Mouse (Mus musculus): ENCODE results near the gene Wdr24.
A peak's percentile ranks its signal among the peaks of the same experiment; 100 is the strongest.
"Not testable (repeated sequence)": the region's sequence is repeated elsewhere in the genome, so short reads cannot be mapped to it uniquely, and the experiment has no call there.

The Wdr24 gene

DNA sequence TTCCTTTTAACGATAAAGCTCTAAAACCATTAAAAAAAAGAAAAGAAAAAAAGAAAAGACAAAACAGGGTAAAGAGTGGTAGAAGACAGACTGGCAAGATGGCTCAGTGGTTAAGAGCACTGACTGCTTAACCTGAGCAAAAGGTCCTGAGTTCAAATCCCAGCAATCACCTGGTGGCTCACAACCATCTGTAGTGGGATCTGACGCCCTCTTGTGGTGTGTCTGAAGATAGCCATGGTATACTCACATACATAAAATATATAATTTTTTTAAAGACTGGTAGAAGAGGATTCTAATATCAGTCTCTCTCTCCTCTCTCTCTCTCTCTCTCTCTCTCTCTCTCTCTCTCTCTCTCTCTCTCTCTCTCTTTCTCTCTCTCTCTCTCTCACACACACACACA lies 16.0 kb upstream of the Wdr24 start:
- DNase-seq (ENCODE audit: low spot score): not testable (repeated sequence)

DNA sequence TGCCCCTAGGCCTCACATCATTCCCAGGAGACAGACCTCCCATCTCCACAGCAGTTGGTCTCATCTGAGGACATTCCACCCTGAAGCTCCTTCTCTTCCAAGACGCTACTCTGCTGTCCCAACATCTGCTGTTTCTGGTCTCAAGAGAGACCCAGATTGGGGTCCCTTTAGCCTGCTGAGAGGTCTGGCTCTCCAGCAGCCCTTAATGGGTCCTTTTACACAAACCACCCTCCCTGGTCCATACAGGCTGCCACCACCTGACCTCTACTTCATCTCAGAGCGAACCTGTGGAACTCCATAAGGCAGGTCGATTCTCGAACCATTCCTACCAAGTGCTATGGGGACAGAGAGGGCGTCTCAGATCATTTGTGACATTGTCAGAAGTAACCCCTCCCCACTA lies 15.4 kb upstream of the Wdr24 start:
- DNase-seq (ENCODE audit: low spot score): peak; percentile 32

DNA sequence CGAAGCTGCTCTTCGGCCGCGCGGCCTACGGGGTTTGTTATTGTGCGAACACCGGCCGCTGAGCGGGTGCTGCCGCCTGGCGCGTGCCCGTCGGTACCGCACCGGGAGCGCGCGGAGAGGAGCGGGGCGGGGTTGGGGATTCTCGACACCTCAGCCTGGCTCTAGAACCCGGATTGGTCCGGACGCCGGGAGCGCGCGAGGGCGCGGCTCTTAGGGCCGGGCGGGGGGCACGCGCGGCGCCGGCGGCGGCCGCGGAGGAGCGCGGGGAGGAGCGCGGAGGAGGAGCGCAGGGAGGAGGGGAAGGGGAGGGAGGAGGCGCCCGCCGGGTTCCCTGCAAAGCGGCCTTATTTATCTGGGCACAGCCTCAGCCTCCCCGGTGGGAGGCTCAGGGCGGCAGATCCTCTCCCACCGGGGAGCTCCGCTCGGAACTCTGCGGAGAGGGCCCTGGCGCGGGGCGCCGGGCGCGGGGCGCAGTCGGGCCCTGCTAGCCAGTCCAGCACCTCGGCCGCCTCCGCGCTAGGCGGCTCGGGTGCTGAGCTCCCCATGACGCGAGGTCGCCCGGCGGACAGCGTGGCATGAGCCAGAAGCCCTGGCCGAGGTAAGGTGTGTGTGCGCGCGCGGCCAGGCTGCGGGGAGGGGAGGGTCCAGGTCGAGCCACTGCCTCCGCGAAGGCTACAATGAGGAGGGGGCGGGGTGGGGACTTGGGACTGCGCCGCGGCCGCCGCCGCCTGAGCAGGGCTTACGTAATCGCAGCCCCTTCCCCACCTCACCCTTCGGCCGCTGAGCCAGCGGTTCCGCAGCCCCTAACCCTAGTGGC lies 14.4 kb upstream of the Wdr24 start, which contains the start of gene Fbxl16:
Gene Fbxl16, plus strand, starts transcription at position 297 of the 817 bp plus-strand sequence.
- DNase-seq (ENCODE audit: low spot score): peak; percentile 91

DNA sequence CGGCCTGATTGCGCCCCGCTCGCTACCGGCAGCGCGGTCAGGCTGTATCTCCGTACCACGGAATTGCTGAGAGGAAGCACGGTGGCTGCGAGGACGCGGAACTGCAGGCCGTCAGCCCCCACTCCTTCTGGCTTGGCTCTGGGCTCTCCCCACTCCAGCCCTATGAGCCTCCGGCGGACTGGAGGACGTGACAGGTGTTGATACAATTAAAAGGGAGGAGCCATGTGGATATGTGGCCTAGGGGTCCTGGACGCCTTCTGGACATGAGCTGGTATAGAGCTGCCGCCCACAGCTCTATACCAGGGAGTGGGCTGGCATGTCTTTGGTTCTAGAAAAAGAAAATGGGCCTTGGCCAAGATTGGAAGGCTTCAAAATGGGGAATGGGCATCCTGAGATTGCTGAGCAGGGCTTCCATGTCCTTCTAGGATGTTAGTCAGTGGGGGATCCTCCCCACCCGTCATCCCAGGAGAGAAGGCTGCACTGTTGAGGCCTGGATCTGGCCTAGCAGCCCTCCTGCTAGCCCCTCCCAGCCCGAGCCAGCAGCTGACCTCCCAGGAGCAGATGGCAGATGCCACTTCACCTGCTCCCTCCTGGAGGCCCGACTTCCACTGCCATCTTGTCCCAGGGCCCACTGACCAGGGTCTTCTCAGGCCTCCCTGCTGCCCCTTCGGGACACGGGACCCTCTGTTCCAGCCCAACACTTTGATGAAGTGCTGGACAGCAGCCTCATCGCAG lies 13.7 kb upstream of the Wdr24 start:
- DNase-seq (ENCODE audit: low spot score): no peak

DNA sequence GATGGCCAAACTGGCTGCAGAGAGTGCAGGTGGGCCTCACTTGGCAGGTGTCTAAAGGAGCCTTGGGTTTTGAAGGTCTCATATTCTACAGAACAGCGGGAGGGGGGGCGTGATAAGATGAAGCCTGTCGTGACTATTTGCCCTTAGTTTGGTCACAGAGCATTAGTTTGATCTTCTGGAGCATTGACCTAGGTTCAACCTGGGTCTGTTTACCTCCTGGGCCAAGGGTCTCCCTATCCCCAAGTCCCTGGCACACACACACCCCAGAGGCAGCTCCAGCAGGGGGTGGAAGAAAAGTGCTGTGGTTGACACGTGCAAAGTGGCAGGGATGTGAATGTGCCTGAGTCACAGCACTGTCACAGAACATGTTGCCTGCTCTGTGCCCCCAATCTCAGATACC lies 12.5 kb upstream of the Wdr24 start:
- no peak for DNase-seq (ENCODE audit: low spot score)

DNA sequence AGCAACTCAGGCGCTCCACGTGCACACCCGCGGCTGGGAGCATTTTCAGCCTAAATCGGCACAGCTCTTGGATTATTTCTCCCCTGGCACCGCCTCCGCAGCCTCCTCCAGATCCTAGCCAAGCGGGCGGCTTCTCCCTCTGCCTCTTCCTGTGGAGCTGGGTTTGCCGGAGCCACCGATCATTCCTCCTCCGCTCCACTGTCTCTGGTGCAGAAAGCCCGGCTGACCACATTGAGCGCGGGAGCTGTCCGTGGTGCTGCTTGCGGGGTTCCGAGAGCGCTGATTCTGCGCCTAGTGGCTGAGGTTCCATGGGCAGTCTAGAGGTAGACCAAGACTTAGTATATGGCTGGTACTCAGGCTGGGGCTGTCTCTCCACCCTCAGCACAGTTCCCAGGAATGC lies 10.0 kb upstream of the Wdr24 start:
- DNase-seq (ENCODE audit: low spot score): peak; percentile 90

DNA sequence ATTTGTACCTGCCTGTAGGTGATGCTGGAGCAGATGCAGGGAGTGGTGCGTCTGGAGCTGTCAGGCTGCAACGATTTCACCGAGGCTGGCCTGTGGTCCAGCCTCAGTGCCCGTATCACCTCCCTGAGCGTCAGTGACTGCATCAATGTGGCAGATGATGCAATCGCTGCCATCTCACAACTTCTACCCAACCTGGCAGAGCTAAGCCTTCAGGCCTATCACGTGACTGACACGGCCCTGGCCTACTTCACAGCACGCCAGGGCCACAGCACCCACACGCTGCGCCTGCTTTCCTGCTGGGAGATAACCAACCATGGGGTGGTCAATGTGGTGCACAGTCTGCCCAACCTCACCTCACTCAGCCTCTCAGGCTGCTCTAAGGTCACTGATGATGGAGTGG lies 5.8 kb upstream of the Wdr24 start:
- DNase-seq (ENCODE audit: low spot score): no peak

DNA sequence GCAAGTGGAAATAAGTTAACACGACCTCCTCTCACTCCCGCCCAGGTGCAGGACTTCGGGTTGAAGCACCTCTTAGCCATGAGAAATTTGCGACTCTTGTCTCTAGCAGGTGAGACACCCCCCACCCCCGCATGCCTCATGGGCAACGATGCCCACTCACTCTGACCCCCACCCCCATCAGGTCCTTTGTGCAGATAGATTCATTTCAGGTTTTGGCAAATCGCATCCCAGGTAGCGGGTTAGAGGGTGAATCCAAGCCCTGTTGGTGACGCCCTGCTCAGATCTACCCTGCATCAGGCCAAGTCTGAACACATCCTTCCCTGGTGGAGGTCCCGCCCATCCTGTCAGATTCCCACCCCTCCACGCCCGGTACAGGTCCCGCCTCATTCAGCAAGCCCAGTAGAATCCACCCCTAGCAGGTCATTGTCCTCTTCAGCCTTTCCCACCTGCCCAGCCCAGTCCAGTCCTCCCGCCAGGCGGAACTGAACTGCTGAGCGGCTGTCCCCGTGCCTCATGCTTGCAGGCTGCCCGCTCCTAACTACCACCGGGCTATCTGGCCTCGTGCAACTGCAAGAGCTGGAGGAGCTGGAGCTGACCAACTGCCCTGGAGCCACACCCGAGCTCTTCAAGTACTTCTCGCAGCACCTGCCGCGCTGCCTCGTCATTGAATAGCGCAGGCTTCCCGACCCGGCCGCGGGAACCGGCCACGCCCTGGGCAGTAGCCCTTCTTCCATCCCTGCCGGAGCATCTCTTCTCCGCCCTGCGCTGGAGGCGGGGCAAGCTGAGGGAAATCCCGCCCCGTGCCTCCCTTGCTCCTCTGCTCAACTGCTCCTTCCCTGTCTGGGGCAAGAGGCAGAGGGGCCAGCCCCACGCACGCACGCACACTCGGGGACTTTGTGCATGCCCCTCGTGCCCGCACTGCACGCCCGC lies 4.3 kb upstream of the Wdr24 start:
- peak; percentile 22 for DNase-seq (ENCODE audit: low spot score)

DNA sequence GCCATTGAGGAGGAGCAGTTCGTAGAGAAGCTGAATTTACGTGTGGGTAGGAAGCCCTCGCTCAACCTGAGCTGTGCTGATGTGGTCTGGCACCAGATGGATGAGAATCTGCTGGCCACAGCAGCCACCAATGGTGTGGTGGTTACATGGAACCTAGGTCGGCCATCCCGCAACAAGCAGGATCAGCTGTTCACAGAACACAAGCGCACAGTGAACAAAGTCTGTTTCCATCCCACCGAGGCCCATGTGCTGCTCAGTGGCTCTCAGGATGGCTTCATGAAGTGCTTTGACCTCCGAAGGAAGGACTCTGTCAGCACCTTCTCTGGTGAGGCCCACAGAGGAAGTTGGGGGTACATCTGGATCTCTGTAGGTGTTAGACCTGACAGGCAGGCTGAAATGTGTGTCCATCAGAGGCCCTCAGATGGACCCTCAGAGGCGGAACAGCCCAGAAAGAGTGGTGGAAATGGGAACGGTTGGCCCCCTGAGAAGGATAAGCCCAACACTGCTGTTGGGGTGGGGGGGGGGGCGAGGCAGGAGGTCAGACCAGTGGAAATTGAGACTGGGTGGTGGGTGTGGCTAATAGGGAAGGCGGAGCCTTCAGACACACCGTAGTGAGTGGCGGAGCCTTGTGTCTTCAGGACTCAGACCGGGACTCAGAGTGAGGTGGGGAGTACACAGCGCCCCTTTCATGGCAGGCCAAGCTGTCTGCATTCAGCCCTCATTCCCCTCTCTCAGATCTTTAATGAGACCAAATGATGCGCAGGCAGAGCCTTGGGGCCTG lies 1.1 kb downstream of the Wdr24 start:
- no peak for DNase-seq (ENCODE audit: low spot score)

DNA sequence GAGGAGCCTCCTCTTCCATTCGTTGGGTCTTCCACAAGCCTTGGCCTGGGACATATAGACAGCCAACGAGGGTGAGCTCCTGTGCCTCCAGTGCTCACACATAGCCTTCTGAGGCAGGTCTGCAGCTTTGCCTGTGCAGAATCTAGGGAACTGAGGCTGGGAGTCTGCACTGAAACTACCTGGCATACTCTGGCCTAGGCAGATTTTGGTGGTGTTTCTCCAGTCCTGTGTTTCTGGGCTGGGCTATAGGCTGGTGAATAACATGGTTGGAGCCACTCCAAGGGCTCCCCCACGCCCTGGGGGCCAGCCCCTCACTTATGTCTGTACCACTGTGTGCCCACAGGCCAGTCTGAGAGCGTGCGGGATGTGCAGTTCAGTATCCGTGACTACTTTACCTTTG lies 1.9 kb downstream of the Wdr24 start:
- DNase-seq (ENCODE audit: low spot score): no peak

DNA sequence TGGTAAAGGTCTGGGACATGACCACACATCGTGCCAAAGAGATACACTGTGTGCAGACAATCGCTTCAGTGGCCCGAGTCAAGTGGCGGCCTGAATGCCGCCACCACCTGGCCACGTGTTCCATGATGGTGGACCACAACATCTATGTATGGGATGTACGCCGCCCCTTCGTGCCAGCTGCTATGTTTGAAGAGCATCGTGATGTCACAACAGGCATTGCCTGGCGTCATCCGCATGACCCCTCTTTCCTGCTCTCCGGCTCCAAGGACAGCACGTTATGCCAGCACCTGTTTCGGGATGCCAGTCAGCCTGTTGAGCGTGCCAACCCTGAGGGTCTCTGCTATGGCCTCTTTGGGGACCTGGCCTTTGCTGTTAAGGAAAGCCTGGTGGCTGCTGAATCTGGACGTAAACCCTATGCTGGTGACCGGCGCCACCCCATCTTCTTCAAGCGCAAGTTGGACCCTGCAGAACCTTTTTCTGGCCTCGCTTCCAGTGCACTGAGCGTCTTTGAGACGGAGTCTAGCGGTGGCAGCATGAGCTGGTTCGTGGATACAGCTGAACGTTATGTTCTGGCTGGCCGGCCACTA lies 2.6 kb downstream of the Wdr24 start:
- no peak for DNase-seq (ENCODE audit: low spot score)

DNA sequence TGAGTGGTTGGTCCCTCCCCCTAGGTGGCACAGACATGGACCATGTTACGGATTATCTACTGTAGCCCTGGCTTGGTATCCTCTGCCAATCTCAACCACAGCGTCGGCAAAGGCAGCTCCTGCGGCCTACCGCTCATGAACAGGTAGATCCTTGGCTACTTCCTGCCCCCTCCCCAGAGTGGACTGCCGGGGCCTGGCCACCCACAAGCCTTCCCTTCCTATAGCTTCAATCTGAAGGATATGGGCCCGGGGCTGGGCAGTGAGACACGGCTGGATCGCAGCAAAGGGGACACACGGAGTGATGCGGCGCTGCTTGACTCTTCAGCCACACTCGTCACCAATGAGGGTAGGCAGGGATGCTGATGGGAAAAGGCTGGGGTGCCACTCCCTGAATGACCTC lies 3.6 kb downstream of the Wdr24 start:
- no peak for DNase-seq (ENCODE audit: low spot score)

DNA sequence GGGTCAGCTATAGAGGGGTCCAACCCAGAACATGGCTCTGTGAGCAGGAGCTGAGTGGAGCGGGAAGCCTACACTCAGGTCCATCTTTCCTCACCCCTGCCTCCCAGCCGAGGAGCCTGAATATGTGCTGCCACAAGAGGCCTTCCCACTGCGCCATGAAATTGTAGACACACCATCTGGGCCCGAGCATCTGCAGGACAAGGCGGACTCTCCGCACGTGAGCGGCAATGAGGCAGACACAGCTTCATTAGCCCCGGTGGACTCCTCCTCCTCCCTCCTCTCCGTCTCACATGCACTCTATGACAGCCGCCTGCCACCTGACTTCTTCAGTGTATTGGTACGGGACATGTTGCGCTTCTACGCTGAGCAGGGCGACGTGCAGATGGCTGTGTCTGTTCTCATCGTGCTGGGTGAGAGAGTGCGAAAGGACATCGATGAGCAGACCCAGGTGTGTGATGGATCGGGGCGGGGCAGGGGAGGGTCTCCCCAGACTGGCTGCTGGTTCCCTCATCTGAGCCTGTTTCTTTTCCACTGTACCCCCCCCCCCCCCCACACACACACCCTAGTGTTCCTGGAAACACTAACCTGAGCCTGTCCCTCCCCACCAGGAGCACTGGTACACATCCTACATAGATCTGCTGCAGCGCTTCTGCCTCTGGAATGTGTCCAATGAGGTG lies 4.3 kb downstream of the Wdr24 start:
- no peak for DNase-seq (ENCODE audit: low spot score)

DNA sequence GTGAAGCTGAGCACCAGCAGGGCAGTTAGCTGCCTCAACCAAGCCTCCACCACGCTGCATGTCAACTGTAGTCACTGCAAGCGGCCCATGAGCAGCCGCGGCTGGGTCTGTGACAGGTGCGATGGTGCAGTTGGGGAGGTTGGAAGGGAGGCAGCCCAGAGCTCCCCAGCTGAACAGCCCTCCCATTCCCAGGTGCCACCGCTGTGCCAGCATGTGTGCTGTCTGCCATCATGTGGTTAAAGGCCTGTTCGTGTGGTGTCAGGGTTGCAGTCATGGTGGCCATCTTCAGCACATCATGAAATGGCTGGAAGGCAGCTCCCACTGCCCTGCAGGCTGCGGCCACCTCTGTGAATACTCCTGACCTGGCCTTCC lies 4.8 kb downstream of the Wdr24 start:
- no peak for DNase-seq (ENCODE audit: low spot score)

DNA sequence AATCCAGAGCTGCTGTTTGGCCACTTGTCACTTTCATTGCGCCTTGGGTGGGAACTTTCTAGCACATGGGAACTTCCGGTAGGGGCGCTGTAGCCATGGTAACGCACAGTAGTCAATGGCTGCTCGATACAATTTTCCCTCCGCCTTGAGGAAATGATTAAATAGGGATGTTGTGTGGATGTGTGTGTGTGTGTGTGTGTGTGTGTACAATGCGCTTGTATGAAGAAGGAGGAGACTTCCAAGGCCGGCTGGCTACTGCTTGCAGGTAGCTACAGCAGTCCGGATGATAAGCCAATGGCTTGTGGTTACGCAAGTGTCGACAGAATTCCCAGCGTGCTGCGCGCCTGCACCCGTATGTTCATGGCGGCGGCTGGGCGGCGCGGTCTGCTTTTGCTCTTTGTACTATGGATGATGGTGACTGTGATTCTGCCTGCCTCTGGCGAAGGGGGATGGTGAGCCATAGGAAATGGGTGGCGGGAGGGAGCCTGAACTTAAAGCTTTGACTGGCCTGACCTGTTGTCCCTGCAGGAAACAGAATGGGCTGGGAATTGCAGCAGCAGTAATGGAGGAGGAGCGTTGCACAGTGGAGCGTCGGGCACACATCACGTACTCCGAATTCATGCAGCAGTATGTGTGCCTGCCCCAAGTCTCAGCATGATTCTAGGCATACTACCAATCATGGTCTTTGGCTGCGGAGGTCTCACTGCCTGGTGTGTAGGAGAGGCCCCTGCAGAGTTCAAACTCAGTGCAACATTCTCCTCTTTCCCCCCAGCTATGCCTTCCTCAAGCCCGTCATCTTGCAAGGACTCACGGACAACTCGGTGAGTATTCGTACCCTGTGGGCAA lies 5.5 kb downstream of the Wdr24 start, which contains the start of gene Jmjd8:
Gene Jmjd8, plus strand, starts transcription at position 156 of the 846 bp plus-strand sequence.
- DNase-seq (ENCODE audit: low spot score): peak; percentile 85

DNA sequence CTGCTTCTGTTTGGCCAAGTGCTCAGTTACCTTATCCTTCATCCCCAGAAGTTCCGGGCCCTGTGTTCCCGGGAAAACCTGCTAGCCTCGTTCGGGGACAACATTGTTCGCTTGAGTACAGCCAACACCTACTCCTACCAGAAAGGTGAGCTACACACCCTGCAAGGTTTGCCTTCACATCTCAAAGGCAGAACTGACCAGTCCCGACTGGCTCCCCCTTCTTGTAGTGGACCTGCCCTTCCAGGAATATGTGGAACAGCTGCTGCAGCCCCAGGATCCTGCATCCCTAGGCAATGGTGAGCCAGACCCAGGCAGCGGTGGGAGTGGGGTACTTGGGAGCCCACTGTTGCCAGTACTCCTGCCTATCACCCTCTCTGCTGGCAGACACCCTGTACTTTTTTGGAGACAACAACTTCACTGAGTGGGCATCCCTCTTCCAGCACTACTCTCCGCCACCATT lies 6.2 kb downstream of the Wdr24 start:
- DNase-seq (ENCODE audit: low spot score): no peak

DNA sequence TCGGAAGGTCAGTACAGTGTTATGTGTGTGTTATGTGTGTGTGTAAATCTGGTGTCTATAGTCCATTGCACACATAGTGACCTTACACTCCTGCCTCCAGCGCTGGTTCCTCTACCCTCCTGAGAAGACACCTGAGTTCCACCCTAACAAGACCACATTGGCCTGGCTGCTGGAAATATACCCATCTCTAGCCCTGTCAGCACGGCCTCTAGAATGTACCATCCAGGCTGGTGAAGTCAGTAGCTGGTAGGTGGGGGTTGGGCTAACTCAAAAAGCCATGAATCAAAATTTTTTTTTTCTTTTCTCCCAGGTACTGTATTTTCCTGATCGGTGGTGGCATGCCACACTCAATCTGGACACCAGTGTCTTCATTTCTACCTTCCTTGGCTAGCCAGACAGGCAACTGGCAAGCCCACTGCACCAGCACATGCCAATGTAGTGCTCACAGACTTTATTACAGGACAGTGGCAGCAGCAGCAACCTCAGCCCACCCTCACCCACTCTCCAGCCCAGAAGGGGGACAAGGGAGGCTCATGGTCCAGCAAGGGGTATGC lies 6.8 kb downstream of the Wdr24 start:
- no peak for DNase-seq (ENCODE audit: low spot score)

DNA sequence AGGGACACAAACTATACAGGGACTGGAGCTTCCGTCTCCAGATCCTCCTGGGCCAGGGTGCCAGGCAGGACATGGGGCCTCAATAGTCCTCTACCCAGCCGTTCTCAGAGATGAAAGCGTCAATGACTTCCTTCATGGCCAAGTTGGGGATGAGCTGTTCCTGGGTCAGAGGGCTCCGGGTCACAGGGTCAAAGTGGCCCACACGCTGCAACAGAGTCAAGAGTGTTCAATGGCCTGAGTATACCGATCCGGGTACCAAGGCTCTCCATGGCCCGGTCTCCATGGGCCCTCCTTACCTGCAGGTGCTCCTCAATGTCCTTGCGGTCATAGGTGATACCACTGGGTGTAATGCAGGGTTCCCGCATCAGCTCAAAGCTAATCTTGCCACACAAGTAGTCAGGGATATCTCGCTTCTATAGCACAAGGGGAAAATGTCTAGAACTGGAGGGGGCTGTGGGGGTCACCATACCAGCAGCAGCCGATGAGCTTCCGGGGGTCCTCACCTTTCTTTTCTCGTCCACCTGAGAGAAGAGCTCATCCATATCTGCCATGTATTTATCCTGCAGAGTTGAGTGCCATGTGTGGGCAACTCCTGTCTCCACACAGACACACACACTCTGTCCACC lies 7.5 kb downstream of the Wdr24 start:
- no peak for DNase-seq (ENCODE audit: low spot score)
